Mouse (Mus musculus): ENCODE results near the gene Rnf180.

DNA sequence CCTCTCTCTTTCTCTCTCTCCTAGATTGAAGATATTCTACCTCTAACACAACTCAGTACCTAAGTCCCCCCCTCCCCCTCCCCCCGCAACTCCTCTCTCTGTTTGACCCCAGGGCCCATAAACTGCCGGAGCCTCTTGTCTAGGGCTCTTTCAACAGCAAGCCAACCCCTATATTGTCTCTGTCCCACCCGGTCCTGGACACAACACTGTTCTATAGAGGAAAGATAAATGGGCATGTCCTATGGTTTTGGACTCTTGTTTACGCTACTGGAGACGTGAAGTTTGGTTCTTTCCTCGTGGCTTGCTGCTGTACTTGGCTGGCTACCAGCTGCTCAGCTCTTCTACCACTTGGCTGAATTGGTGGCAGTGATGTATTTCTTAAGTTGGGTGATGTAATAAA lies 129.2 kb downstream of the Rnf180 start:
- TF ChIP-seq CTCF (IDR thresholded peaks at IDR 0.05): no peak
- TF ChIP-seq EP300 (IDR thresholded peaks at IDR 0.05): no peak

Measured in lung, postnatal 0 days (tissue).